Mouse (Mus musculus): ENCODE data around the gene Fstl1.

Gene Fstl1

GRCm38 (mm10) chr16:37787558-37788194 is 11.0 kb downstream of the Fstl1 start:
- DNase-seq (ENCODE audit: low spot score): no peak

DNA sequence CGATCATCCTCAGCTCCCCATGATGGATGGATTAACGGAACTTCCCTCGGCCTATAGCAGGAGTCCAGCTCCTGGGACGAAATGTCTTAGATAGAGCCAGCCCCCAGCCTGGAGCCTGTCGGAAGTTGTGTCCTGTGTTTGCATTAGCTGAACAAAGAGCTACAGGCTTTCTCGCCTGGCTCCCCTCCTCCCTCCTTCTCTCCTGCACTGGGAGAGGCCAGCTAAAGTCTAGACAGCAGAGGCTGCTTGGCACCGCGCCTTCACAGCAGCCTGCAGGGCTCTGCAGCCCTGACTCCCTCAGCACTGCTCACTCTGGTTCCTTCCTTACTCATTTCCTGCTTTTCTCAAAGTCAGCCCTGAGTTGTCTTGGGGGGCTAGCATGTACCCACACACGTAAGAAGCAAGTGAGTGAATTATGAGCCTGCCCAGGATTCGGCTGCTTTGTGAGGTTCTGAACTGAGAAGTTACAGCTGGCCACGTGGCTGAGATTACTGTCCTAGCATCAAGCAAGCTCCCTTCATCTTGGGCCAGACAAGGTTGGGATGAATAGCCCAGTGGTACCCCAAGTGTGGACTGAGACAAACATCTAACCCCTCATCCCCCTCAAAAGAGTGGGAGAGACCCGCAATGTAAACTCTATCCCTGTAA is 11.8 kb downstream of the Fstl1 start:
- DNase-seq (ENCODE audit: low spot score): no peak

GRCm38 (mm10) chr16:37789015-37789381 is 12.3 kb downstream of the Fstl1 start:
- no peak for DNase-seq (ENCODE audit: low spot score)

- DNase-seq (ENCODE audit: low spot score): no peak
These were observed 12.8 kb downstream of the Fstl1 start for GRCm38 (mm10) chr16:37789394-37789920.

GRCm38 (mm10) chr16:37790008-37790780 is 13.5 kb downstream of the Fstl1 start:
- DNase-seq (ENCODE audit: low spot score): no peak

- no peak for DNase-seq (ENCODE audit: low spot score)
These were observed 14.1 kb downstream of the Fstl1 start for GRCm38 (mm10) chr16:37790781-37791175.

DNA sequence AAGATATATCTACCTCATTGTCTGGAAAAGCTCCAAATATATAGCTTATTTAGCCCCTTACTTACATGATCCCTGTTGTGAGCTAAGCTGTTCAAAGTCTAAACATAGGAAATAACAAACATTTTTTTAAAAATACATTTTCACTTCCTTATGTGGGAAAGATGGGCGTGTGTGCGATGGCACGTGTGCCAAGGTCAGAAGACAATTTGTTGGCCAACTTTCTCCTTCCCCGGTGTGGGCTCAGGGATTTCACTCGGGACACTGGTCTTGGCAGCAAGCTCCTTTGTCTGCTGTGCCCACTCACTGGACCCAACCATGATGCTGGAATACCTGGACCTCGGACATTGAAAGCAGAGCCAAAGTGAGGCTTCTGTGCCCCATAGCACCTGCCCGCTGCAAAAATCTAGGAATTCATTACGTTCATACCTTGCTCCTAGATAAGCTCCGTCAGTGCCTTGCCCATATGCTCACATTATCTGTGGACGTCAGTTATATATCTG is 19.0 kb downstream of the Fstl1 start:
- no peak for DNase-seq (ENCODE audit: low spot score)

DNA sequence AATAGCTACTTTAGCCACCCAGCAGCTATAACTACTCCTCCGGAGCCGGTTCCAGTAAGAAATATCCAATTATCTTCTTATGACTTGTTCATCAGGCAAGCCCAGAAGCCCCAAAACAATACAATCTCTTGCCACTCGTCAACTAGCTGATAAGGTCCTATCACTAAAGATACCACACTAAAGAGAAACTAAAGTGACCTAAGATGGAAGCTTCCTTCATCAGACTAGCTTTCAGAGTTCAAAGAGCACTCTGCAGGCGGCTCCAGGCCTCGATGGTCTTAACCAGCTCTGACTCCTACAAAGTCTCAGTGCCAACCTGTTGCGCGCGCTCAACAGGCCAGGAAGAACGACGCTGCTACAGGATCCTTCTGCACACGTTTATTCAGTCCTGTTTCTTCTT is 19.6 kb downstream of the Fstl1 start:
- DNase-seq (ENCODE audit: low spot score): no peak

GRCm38 (mm10) chr16:37801097-37801496 is 24.4 kb downstream of the Fstl1 start:
- DNase-seq (ENCODE audit: low spot score): no peak

- peak; percentile 49 for DNase-seq (ENCODE audit: low spot score)
These were observed 26.1 kb downstream of the Fstl1 start for GRCm38 (mm10) chr16:37802686-37803295.

DNA sequence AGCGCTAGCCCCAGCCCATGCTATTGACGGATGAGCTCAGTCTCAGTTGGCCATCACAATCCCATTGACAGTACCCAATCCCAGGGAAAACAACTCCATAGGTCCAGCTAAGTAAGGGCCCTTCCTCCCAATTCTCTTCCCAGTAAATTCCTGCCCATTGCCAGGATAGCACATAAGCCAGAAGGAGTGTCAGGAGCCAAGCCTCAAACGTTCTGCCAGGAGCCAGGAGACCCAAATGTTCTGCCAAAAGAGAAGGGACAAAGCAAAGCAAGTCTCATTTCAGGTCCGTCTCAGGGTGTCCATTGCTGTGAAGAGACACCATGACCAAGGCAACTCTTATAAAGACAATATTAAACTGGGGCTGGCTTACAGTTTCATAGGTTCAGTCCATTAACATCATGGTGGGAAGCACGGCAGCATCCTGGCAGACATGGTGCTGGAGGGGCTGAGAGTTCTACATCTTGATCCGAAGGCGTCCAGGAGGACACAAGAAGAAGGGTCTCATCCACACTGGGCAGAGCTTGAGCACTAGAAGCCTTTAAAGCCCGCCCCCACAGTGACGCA is 26.8 kb downstream of the Fstl1 start:
- DNase-seq (ENCODE audit: low spot score): no peak

GRCm38 (mm10) chr16:37805746-37806495 is 29.2 kb downstream of the Fstl1 start:
- DNase-seq (ENCODE audit: low spot score): no peak

DNA sequence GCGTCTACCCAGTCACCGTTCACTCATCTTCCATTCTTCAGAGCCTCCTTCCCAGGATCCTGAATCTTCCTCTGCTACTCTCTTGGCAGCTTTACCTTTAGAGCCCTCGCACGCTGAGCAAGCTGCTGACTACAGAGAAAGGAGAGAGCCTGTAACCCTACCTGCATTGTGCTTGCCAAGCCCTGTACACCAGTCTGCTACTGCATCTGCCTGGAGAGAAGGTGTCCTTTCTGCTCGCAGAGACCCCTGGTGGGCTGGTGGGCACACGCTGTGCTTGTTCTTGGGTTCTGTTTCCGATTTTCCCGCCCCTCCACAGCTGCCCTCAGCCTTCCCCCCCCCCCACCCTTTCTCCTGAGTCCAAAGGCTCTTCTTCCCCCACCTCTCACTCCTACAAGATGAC is 30.6 kb downstream of the Fstl1 start:
- no peak for DNase-seq (ENCODE audit: low spot score)

- DNase-seq (ENCODE audit: low spot score): no peak
These were observed 32.4 kb downstream of the Fstl1 start for GRCm38 (mm10) chr16:37808866-37809622.

DNA sequence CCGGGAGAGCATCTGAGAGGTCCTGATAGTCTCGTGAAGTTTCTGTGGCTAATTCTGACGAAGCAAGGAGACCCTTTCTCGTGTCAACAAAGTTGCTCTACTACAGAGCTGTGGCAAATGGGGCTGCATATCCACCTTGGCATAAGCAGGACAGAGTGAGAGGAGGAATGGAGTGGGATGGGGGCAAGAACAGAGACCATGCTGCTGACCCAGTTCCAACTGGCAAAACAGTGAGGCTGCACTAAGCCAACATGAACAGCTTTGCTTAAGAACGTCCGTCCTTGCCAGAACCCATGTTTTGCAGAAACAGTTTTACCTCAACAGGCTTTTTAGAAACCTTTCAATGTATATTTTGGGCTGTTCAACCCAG is 32.9 kb downstream of the Fstl1 start:
- DNase-seq (ENCODE audit: low spot score): no peak

DNA sequence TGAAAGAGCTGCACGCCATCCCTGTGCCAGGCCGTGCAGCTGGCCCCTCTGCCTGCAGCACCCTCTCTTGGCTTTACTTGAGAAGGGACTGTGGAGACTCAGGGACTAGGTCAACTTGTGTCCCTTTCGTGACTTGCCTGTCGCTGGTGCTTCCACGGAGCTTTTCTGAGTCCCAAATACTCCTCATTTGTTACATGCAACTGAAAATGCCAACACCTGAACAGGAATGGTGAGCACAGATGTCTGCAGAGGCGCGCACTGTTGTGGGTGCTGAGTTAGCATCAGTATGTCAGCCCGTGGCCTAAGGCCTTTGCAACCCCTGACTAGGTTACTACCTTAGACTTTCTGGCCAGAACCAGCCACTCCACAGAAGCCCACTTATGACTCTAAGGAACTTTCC is 35.2 kb downstream of the Fstl1 start:
- no peak for DNase-seq (ENCODE audit: low spot score)

DNA sequence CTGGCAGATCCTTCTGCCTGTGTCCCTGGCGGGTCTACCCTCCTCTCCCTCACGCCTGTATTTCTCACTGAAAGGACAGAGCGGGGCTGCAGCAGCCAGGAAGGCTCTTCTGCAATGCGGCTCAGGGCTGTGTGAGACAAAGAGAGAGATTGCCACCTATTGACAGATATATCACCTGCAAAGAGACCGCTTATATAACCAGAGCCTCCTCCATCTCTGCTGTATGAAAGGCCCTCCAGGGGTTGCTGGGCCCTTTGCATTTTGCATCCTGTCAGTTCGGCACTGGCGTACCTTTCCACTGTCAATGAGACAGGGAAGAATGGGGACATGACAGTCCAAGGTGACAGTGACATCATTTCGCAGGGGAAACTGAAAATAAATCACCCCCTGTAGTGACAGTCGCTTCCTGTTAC is 35.8 kb downstream of the Fstl1 start:
- peak; percentile 71 for DNase-seq (ENCODE audit: low spot score)

DNA sequence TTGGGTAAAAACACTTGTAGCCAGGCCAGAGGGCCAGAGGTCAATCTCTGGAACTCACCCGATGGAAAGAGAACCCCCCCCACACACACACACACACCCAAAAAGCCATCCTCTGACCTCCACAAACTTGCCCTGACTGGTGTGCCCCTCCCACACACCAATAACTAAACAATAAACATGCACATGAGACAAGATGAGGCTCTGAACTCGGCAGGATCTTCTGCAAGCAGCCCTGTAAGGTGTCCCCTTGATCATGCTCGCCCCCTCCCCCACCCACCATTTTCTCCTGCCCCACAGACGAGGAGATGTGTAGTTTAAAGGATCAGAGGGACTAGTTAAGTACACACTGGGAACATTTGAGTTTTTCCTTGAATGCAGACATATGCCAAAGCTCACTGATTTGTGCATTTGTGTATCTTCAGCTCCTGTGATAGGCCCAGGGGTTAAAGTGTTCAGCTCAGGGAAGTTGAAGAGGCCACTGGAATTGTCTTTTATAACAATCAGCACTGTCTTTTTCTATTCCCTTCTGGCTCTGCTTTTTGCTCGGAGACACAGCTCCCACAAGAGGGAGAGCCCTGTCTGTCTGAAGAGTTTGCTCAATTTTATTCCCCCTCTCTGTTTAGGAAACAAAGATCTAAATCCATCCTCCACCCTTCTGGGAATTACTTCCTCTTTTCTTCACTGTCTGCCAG is 37.2 kb downstream of the Fstl1 start:
- DNase-seq (ENCODE audit: low spot score): no peak

DNA sequence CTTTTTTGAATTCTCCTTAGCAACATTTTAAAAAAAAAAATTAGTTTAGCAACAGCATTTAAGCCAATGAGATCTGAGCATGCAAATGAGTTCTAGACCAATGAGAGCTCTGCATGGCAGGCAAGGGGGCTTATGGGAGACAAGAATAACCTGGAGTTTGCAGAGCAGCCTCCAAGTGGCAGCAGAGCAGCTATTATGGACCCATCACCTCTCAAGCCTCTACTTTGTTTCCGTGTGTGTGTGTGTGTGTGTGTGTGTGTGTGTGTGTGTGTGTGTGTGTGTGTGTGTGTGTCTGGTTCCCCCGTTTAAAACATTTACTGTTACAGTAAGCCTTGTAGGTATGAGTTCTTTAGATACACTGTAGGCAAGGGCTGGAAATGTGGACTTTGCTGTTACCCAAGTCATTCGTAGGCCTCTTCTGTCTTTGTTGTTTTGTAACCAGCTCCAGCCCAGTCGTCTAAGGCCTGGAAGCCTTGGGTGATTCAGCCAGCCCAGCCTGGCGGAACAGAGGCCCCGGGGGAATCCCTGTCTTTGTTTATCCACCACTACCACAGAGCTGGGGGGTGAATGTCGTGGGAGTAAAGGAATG is 37.8 kb downstream of the Fstl1 start:
- DNase-seq (ENCODE audit: low spot score): peak; percentile 78

GRCm38 (mm10) chr16:37817986-37818385 is 41.3 kb downstream of the Fstl1 start:
- no peak for DNase-seq (ENCODE audit: low spot score)
